Mouse (Mus musculus): ENCODE measurements around the gene Tmem252.

GRCm38 (mm10) chr19:24665771-24666170 is 8.0 kb upstream of the Tmem252 start:
- TF ChIP-seq CTCF (IDR thresholded peaks at IDR 0.05; ENCODE audit: borderline replicate concordance, insufficient read depth, low read length) (no peak), POLR2A (IDR thresholded peaks at IDR 0.05; ENCODE audit: low read depth, low read length) (no peak)

Data from embryonic fibroblast, embryonic 13.5 days (primary cell).